Mouse (Mus musculus) liver, embryonic 16.5 days (tissue): Measurements from ENCODE around the gene Mip. TPM values are rescaled to one million over a fixed set of nuclear protein-coding genes. Genes with fewer than 3 reads are reported as not detected.
A peak's percentile ranks its signal among the peaks of the same experiment; 100 is the strongest.

Source experiments
- ATAC-seq: fragments of 200-750 bp; cut with Nextera tagmentation; 2 replicates; pipeline ENCODE4 v1.8.0; 2017; ENCODE audit warnings: low read depth, mild to moderate bottlenecking, moderate number of reproducible peaks, moderate library complexity
- H3K27ac ChIP-seq: fragments of 300-500 bp; sonication (generic); 2 replicates; pipeline ENCODE4 v1.5.1; 2014; ENCODE audit warnings: mild to moderate bottlenecking, low read length
- H3K27me3 ChIP-seq: fragments of 300-500 bp; sonication (generic); 2 replicates; pipeline ENCODE4 v1.6.1; 2014; ENCODE audit warnings: low read depth, low read length, mixed read lengths; ENCODE audit not compliant: control insufficient read depth, insufficient read depth
- H3K36me3 ChIP-seq: fragments of 300-500 bp; sonication (generic); 2 replicates; pipeline ENCODE4 v1.6.1; 2014; ENCODE audit warnings: mild to moderate bottlenecking; ENCODE audit not compliant: control insufficient read depth, insufficient read depth
- H3K4me1 ChIP-seq: fragments of 300-500 bp; sonication (generic); 2 replicates; pipeline ENCODE4 v1.6.1; 2014; ENCODE audit warnings: low read depth, low read length, mixed read lengths; ENCODE audit not compliant: control insufficient read depth
- H3K4me2 ChIP-seq: fragments of 300-500 bp; sonication (generic); 2 replicates; pipeline ENCODE4 v1.6.1; 2014; ENCODE audit warnings: low read depth, low read length, mixed read lengths
- H3K4me3 ChIP-seq: fragments of 300-500 bp; sonication (generic); 2 replicates; pipeline ENCODE4 v1.5.1; 2014; ENCODE audit warnings: low read depth, mild to moderate bottlenecking, low read length
- H3K9ac ChIP-seq: fragments of 300-500 bp; sonication (generic); 2 replicates; pipeline ENCODE4 v1.6.1; 2014; ENCODE audit warnings: low read depth, low read length
- H3K9me3 ChIP-seq: fragments of 300-500 bp; sonication (generic); replicated peaks from 2 replicates; pipeline ENCODE4 v1.6.1; 2016; ENCODE audit warnings: low read length; ENCODE audit not compliant: control insufficient read depth
- WGBS: fragments of 180-500 bp; shearing (Covaris S2); extraction: QIAGEN DNeasy Blood & Tissue Kit; methylation state at CpG from one replicate; pipeline ENCODE4 v1.1.7; 2014; ENCODE audit not compliant: insufficient replicate concordance; 5-methylcytosine and 5-hydroxymethylcytosine counted together
- polyA plus RNA-seq: library from polyadenylated mRNA; unstranded; fragments of >200 nt; fragmentation: Nextera tagmentation; extraction: Ambion mirVana; gene quantifications from 2 replicates; pipeline ENCODE4 v1.2.1, GENCODE M21; 2015

The Mip gene
- polyA plus RNA-seq, 1 experiment from 2014 or later: 0.05 TPM

GRCm38 (mm10) chr10:128232420-128232985 lies 6.9 kb downstream of the Mip start:
- Histone ChIP-seq H3K36me3 (no peaks in the 10 kb centered on the region), H3K9ac (peak overlapping the region; percentile 88), H3K27me3 (no peaks in the 10 kb centered on the region), H3K4me2 (peak overlapping the region; percentile 89), H3K4me3 (peak overlapping the region; percentile 84), H3K27ac (peak overlapping the region; percentile 95), H3K9me3 (no peaks in the 10 kb centered on the region), H3K4me1 (peaks cover 33% of the 10 kb centered on the region)
- WGBS: under 1% methylated on average over 14 of the region's 14 CpGs
- peak; percentile 32 for ATAC-seq

GRCm38 (mm10) chr10:128236321-128236720 lies 10.7 kb downstream of the Mip start:
- Histone ChIP-seq H3K27me3 (no peaks in the 10 kb centered on the region), H3K4me3 (no peak overlapping the region), H3K36me3 (peaks cover 13% of the 10 kb centered on the region), H3K9me3 (no peaks in the 10 kb centered on the region), H3K4me1 (peaks cover 19% of the 10 kb centered on the region), H3K9ac (no peak overlapping the region), H3K4me2 (no peak overlapping the region), H3K27ac (no peak overlapping the region)
- 67% methylated on average over 4 of the region's 4 CpGs for WGBS
- ATAC-seq: no peak

- Histone ChIP-seq H3K9me3 (no peaks in the 10 kb centered on the region), H3K27ac (no peak overlapping the region; the same call in 1 of the 2 replicates), H3K4me1 (peaks cover 17% of the 10 kb centered on the region), H3K4me3 (no peak overlapping the region), H3K9ac (no peak overlapping the region), H3K36me3 (peaks cover 23% of the 10 kb centered on the region), H3K27me3 (no peaks in the 10 kb centered on the region), H3K4me2 (no peak overlapping the region)
- no peak for ATAC-seq
- WGBS: 75% methylated on average over 15 of the region's 15 CpGs
These were observed 12.3 kb downstream of the Mip start for GRCm38 (mm10) chr10:128237807-128238480.

GRCm38 (mm10) chr10:128239140-128239539 lies 13.5 kb downstream of the Mip start:
- WGBS: 72% methylated on average over 4 of the region's 4 CpGs
- Histone ChIP-seq H3K4me3 (no peak overlapping the region), H3K27me3 (no peaks in the 10 kb centered on the region), H3K9me3 (no peaks in the 10 kb centered on the region), H3K9ac (no peak overlapping the region), H3K27ac (no peak overlapping the region), H3K4me1 (peaks cover 10% of the 10 kb centered on the region), H3K4me2 (no peak overlapping the region), H3K36me3 (peaks cover 33% of the 10 kb centered on the region)
- no peak for ATAC-seq

GRCm38 (mm10) chr10:128240131-128240530 lies 14.5 kb downstream of the Mip start:
- Histone ChIP-seq H3K4me3 (no peak overlapping the region), H3K4me2 (no peak overlapping the region), H3K27ac (no peak overlapping the region), H3K27me3 (no peaks in the 10 kb centered on the region), H3K36me3 (peaks cover 41% of the 10 kb centered on the region), H3K9ac (no peak overlapping the region), H3K4me1 (peaks cover 9% of the 10 kb centered on the region), H3K9me3 (no peaks in the 10 kb centered on the region)
- ATAC-seq: no peak
- WGBS: 44% methylated on average over 18 of the region's 18 CpGs

GRCm38 (mm10) chr10:128243252-128243651 lies 17.6 kb downstream of the Mip start:
- Histone ChIP-seq H3K27me3 (no peaks in the 10 kb centered on the region), H3K36me3 (peaks cover 63% of the 10 kb centered on the region), H3K27ac (no peak overlapping the region), H3K9ac (no peak overlapping the region), H3K4me2 (no peak overlapping the region), H3K9me3 (no peaks in the 10 kb centered on the region), H3K4me3 (no peak overlapping the region), H3K4me1 (peaks cover 4% of the 10 kb centered on the region)
- WGBS: 90% methylated on average over 8 of the region's 8 CpGs
- ATAC-seq: no peak

GRCm38 (mm10) chr10:128244121-128244520 lies 18.5 kb downstream of the Mip start:
- H3K27ac ChIP-seq: no peak overlapping the region
- H3K27me3 ChIP-seq: no peaks in the 10 kb centered on the region
- H3K4me2 ChIP-seq: no peak overlapping the region
- WGBS: 89% methylated on average over 15 of the region's 15 CpGs
- H3K36me3 ChIP-seq: peaks cover 66% of the 10 kb centered on the region
- no peak overlapping the region for H3K4me3 ChIP-seq
- H3K9me3 ChIP-seq: no peaks in the 10 kb centered on the region
- peaks cover 4% of the 10 kb centered on the region; the same call in 1 of the 2 replicates for H3K4me1 ChIP-seq
- H3K9ac ChIP-seq: no peak overlapping the region
- no peak for ATAC-seq

- Histone ChIP-seq H3K9ac (no peak overlapping the region), H3K27me3 (no peaks in the 10 kb centered on the region), H3K4me3 (no peak overlapping the region), H3K4me1 (no peaks in the 10 kb centered on the region), H3K4me2 (no peak overlapping the region), H3K27ac (0 out of 2 replicates have a peak overlapping the region, but pooled peaks have one; percentile 35), H3K36me3 (peaks cover 77% of the 10 kb centered on the region), H3K9me3 (no peaks in the 10 kb centered on the region)
- 0 out of 2 replicates have a peak, but pooled peaks have one; percentile 25 for ATAC-seq
- 86% methylated on average over 17 of the region's 17 CpGs for WGBS
These were observed 21.5 kb downstream of the Mip start for GRCm38 (mm10) chr10:128247020-128247732.

GRCm38 (mm10) chr10:128250565-128250964 lies 24.9 kb downstream of the Mip start:
- ATAC-seq: no peak
- Histone ChIP-seq H3K4me2 (no peak overlapping the region), H3K9ac (no peak overlapping the region), H3K27me3 (no peaks in the 10 kb centered on the region), H3K4me3 (no peak overlapping the region), H3K9me3 (no peaks in the 10 kb centered on the region), H3K4me1 (no peaks in the 10 kb centered on the region), H3K27ac (no peak overlapping the region), H3K36me3 (peaks cover 58% of the 10 kb centered on the region)
- WGBS: 82% methylated on average over 13 of the region's 13 CpGs
